Mouse (Mus musculus): ENCODE results near the gene Gm4301. TPM values are rescaled to one million over a fixed set of nuclear protein-coding genes. Genes with fewer than 3 reads are reported as not detected.
"Not testable (repeated sequence)": the region's sequence is repeated elsewhere in the genome, so short reads cannot be mapped to it uniquely, and the experiment has no call there.

The Gm4301 gene
- total RNA-seq (2021), result not detected

- DNase-seq, result not testable (repeated sequence)
Measured at GRCm38 (mm10) chr10:100335376-100335775, at the start of gene Gm4301. Gm4301 (plus strand) TSS chr10:100335676.

GRCm38 (mm10) chr10:100296105-100296504, 39.4 kb upstream of the Gm4301 start:
- DNase-seq, result no peak

DNA sequence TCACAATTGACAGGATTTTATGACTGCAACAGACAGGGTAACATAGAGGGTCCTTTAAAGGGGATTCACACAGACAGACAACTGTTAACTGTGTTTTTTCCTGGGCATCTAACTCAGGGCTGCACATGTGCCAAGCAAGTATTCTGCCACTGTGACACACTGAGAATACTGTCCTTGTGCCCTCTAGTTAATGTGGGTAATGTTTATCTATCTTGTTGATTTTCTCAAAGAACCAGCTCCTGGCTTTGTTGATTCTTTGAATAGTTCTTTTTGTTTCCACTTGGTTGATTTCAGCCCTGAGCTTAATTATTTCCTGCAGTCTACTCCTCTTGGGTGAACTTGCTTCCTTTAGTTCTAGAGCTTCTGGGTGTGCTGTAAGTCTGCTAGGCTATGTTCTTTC, 35.4 kb upstream of the Gm4301 start:
- DNase-seq, result not testable (repeated sequence)

- not testable (repeated sequence) for DNase-seq
Measured at GRCm38 (mm10) chr10:100340536-100340935, 5.1 kb downstream of the Gm4301 start, which contains the start of gene Gm4302. Gm4302 (plus strand) TSS chr10:100340836.

GRCm38 (mm10) chr10:100345672-100346071, 10.2 kb downstream of the Gm4301 start, which contains the start of gene Gm4303:
Gm4303 (plus strand) TSS chr10:100345972.
- not testable (repeated sequence) for DNase-seq

DNA sequence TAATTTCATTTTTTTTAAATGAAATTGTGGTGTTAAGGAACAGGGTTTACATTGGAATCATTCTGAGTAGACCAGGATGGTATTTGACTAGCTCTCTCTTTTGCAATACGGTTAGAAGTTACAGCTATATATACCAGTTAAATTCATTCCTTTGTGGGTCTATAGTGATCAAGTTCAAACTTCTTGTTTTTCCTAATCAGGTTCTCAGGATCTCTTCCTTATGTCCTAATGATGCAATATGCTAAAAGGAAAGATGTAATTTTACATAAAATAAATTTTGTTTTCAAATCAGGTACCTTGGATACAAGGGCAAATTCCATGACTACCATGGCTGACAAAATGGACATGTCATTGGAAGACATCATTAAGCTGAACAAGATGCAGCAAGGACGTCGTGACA, 15.3 kb downstream of the Gm4301 start, which contains the start of gene Gm4305:
Gene Gm4305, plus strand, starts transcription at position 301 of the 400 bp plus-strand sequence.
- not testable (repeated sequence) for DNase-seq

- not testable (repeated sequence) for DNase-seq
Measured at GRCm38 (mm10) chr10:100356841-100357240, 21.4 kb downstream of the Gm4301 start.

GRCm38 (mm10) chr10:100361038-100361437, 25.6 kb downstream of the Gm4301 start, which contains the start of gene Gm4307:
Gm4307 (plus strand) TSS chr10:100361338.
- DNase-seq, result not testable (repeated sequence)

- DNase-seq, result not testable (repeated sequence)
Measured at GRCm38 (mm10) chr10:100382460-100382859, 47.0 kb downstream of the Gm4301 start, which contains the start of gene Gm4312. Gm4312 (minus strand) TSS chr10:100382560.

Other genes starting within 250 kb of the Gm4301 start
- gene Gm4302, start 5.2 kb downstream of the Gm4301 start, total RNA-seq (2021), result not detected
- gene Gm4303, start 10.3 kb downstream of the Gm4301 start, total RNA-seq (2021), result not detected
- gene Gm4305, start 15.4 kb downstream of the Gm4301 start, total RNA-seq (2021), result not detected
- gene Gm4307, start 25.7 kb downstream of the Gm4301 start, total RNA-seq (2021), result not detected
- gene Gm4312, start 46.9 kb downstream of the Gm4301 start, total RNA-seq (2021), result not detected
- gene Tmtc3, start 151.7 kb downstream of the Gm4301 start, total RNA-seq (2021), result 10 to 100 TPM; 12.7 to 14.4 TPM
- gene Cep290, start 151.9 kb downstream of the Gm4301 start, total RNA-seq (2021), result 10 to 100 TPM; 12.5 to 14.0 TPM

All from layer of hippocampus, postnatal 36 days (tissue).